Mouse (Mus musculus) olfactory bulb, adult 2 months (tissue): Measurements from ENCODE around the gene Podn.

ENCODE experiments used
- CTCF ChIP-seq: fragments of 200-500 bp; IDR thresholded peaks from 2 replicates; pipeline ENCODE4 v1.5.1; 2012; ENCODE audit warnings: low read depth, mild to moderate bottlenecking, low read length, moderate library complexity; ENCODE audit not compliant: insufficient read depth
- POLR2A ChIP-seq: fragments of 200-500 bp; IDR thresholded peaks from 2 replicates; pipeline ENCODE4 v1.6.1; 2012; ENCODE audit warnings: mild to moderate bottlenecking, low read depth, low read length, moderate library complexity; ENCODE audit not compliant: insufficient read depth

- TF ChIP-seq CTCF, result no peak
- no peak for TF ChIP-seq POLR2A
Observed at GRCm38 (mm10) chr4:108083993-108084392, 12.3 kb downstream of the Podn start.
